Mouse (Mus musculus): Measurements from ENCODE around the gene Slc6a19.

Gene Slc6a19

GRCm38 (mm10) chr13:73675161-73675560 lies 29.5 kb downstream of the Slc6a19 start:
- DNase-seq (ENCODE audit: low spot score in 2 of 2) = no peak

- no peak for DNase-seq (ENCODE audit: low spot score in 2 of 2)
Measured at GRCm38 (mm10) chr13:73660163-73660695, 44.4 kb downstream of the Slc6a19 start.

DNA sequence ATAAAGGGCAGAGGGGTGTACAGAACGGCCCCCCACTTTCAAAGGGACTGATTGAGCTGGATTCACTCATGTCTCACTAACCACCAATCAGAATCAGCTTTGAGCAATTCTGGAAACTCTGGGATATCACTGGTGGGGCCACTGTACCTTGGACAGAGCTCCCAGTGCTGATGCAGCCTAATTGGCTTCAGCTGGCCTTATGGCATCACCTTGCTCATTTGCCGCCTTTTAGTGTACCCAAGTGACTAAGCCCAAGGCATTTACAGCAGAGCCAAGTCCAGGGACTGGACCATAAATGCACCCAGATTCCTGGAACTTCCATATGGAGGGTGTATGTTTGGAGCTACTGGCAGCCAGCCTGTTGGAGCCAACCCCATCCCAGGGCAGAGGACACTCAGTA lies 45.7 kb downstream of the Slc6a19 start:
- DNase-seq (ENCODE audit: low spot score in 2 of 2) = no peak

GRCm38 (mm10) chr13:73654976-73655375 lies 49.7 kb downstream of the Slc6a19 start:
- DNase-seq (ENCODE audit: low spot score in 2 of 2) = no peak

- no peak for DNase-seq (ENCODE audit: low spot score in 2 of 2)
Measured at GRCm38 (mm10) chr13:73653266-73653665, 51.4 kb downstream of the Slc6a19 start.

DNA sequence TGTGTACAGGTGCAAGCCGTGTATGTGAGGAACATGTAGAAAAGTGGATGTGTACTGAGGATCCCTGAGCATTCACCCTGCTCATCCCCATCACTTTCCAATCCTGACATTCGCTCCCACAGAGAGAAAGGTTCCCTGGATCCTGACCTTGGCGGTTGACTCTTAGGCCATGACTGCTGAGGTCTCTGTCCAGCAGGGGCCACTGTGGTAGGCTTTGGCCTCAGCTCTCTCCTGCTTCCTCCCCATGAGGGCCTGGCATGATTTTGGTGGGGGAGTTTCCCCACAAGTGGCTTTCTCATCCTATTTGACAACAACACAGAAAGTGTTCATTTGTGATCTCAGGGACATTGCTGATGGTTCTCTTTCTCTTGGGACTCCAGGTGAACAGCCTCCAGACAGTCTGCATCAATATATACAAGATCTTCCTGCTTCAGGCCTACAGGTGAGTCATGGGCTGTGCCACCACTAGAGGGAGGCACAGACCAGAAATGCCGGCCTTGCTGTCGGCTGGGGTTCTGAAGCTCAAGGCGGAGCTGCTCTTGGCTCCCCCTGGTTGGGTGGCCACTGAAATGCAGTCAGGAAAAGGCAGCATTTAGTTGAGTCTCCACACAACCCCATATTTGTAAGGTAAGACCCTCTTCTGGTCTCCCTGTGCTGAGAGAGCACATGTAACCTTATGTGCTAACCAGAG lies 58.1 kb downstream of the Slc6a19 start:
- peak in 1 of 2 experiments; percentile 34 for DNase-seq (ENCODE audit: low spot score in 2 of 2)

GRCm38 (mm10) chr13:73641296-73641695 lies 63.4 kb downstream of the Slc6a19 start:
- DNase-seq (ENCODE audit: low spot score in 2 of 2) = no peak

- no peak for DNase-seq (ENCODE audit: low spot score in 2 of 2)
Measured at GRCm38 (mm10) chr13:73637826-73638225, 66.8 kb downstream of the Slc6a19 start.

DNA sequence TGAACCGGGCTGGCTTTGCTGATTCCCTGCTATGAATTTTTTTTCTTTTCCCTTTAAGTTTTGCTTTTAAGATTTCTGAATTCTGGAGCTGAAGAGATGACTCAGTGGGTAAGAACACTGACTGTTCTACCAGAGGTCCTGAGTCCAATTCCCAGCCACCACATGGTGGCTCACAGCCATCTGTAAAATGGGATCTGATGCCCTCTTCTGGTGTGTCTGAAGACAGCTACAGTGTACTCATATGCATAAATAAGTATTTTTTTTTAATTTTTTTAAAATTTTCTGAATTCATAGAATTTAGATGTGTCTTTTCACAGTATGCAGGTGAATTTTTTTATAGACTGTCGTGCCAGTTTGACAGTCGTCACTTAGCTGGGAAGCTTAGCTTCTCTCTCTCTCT lies 72.8 kb downstream of the Slc6a19 start:
- DNase-seq (ENCODE audit: low spot score in 2 of 2) = no peak

Measured in natural killer cell, adult 2 months (primary cell).